Mouse (Mus musculus): ENCODE results near the gene Kat2a. TPM values are rescaled to one million over a fixed set of nuclear protein-coding genes. Genes with fewer than 3 reads are reported as not detected.

Gene Kat2a
- polyA plus RNA-seq, 1 experiment, result 56.4 TPM

Other genes starting within 250 kb of the Kat2a start
- 8.0 and 10.4 TPM in 2 replicates for gene Klhl11, start 239.7 kb downstream of the Kat2a start, polyA plus RNA-seq (2012; rRNA removed)
- gene Acly, start 184.5 kb downstream of the Kat2a start, polyA plus RNA-seq (2012; rRNA removed), result 150 and 214 TPM in 2 replicates
- gene Ttc25, start 166.9 kb downstream of the Kat2a start, polyA plus RNA-seq (2012; rRNA removed), result 0.58 and 1.1 TPM in 2 replicates
- 138 and 153 TPM in 2 replicates for gene Cnp, start 137.6 kb downstream of the Kat2a start, polyA plus RNA-seq (2012; rRNA removed)
- 64.6 and 68.4 TPM in 2 replicates for gene Nkiras2, start 93.2 kb downstream of the Kat2a start, polyA plus RNA-seq (2012; rRNA removed)
- gene Dnajc7, start 92.3 kb downstream of the Kat2a start, polyA plus RNA-seq (2012; rRNA removed), result 99.8 and 110 TPM in 2 replicates
- 0.32 and 0.55 TPM in 2 replicates for gene Zfp385c, start 20.0 kb downstream of the Kat2a start, polyA plus RNA-seq (2012; rRNA removed)
- 24.2 and 27.3 TPM in 2 replicates for gene Dhx58, start 8.2 kb downstream of the Kat2a start, polyA plus RNA-seq (2012; rRNA removed)
- gene Hspb9, start 1.4 kb upstream of the Kat2a start, polyA plus RNA-seq (2012; rRNA removed), result 0.24 and 0.31 TPM in 2 replicates
- 290 and 304 TPM in 2 replicates for gene Rab5c, start 25.8 kb upstream of the Kat2a start, polyA plus RNA-seq (2012; rRNA removed)
- gene Kcnh4, start 47.5 kb upstream of the Kat2a start, polyA plus RNA-seq (2012; rRNA removed), result 1.1 and 1.2 TPM in 2 replicates
- gene Hcrt, start 50.5 kb upstream of the Kat2a start, polyA plus RNA-seq (2012; rRNA removed), result 0.57 TPM in 1 of 2 replicates, not detected in the other
- gene Ghdc, start 58.5 kb upstream of the Kat2a start, polyA plus RNA-seq (2012; rRNA removed), result 6.8 and 7.9 TPM in 2 replicates
- 178 and 204 TPM in 2 replicates for gene Stat5b, start 138.3 kb upstream of the Kat2a start, polyA plus RNA-seq (2012; rRNA removed)
- gene Stat5a, start 146.9 kb upstream of the Kat2a start, polyA plus RNA-seq (2012; rRNA removed), result 136 and 161 TPM in 2 replicates
- gene Stat3, start 227.1 kb upstream of the Kat2a start, polyA plus RNA-seq (2012; rRNA removed), result 140 and 147 TPM in 2 replicates

All from thymus, adult 2 months (tissue).